ENCODE assay signal across 11 mouse cellular contexts in genomic region chr1:42917908-42918307, GRCm38 (mm10). TPM values are rescaled to one million over a fixed set of nuclear protein-coding genes. Genes with fewer than 3 reads are reported as not detected.
DNase-seq lines count a peak whose midpoint lies in the region; ATAC-seq and TF ChIP-seq lines count a peak whose summit lies in the region.
"Had no signal": no experiment of that assay in that cellular context is flagged by ENCODE, and none has a peak within 500 bp of the region (broad histone marks: within the 10 kb centered on the region; RNA-seq: fewer than 3 reads in every experiment).

No protein-coding gene starts in this region.

- no peak for DNase-seq in intestine, embryonic 14.5 days (ENCODE audit: low spot score)
- peak; percentile 12 for DNase-seq in MEL (ENCODE audit: low read depth, low spot score)
- DNase-seq in embryonic facial prominence, embryonic 10.5 days (ENCODE audit: low spot score) = peak; percentile 70
- DNase-seq in mesoderm, embryonic 11.5 days (ENCODE audit: low read depth, low spot score) = peak; percentile 70
- no peak for DNase-seq in ovary, postnatal 36 days (ENCODE audit: low spot score)
- DNase-seq in layer of hippocampus, adult 11-12 months (ENCODE audit: low spot score) = no peak
- no peak for DNase-seq in urinary bladder, postnatal 14 days (ENCODE audit: low spot score)
- DNase-seq: cerebellum, adult 9-10 months; kidney, adult 18-20 months; liver, embryonic 13.5 days had no signal

- H3K9ac ChIP-seq in intestine, embryonic 14.5 days (ENCODE audit: low read length) = no peak overlapping the region
- no peak overlapping the region for H3K9ac ChIP-seq in intestine, embryonic 16.5 days (ENCODE audit: low read depth, low read length)
- H3K9ac ChIP-seq in MEL (ENCODE audit: control insufficient read depth, low read depth, low read length, poor library complexity, severe bottlenecking) = no peak overlapping the region
- H3K9ac ChIP-seq: liver, embryonic 13.5 days had no signal

- no peak for TF ChIP-seq RAD21 in MEL (IDR thresholded peaks at IDR 0.05; ENCODE audit: low read depth, low read length)

- no peaks in the 10 kb centered on the region for H3K36me3 ChIP-seq in intestine, embryonic 14.5 days (ENCODE audit: control insufficient read depth, insufficient read depth, low read length)
- H3K36me3 ChIP-seq in intestine, embryonic 16.5 days (ENCODE audit: control insufficient read depth, insufficient read depth, low read length) = no peaks in the 10 kb centered on the region
- no peaks in the 10 kb centered on the region for H3K36me3 ChIP-seq in MEL (ENCODE audit: control insufficient read depth in 1 of 2, insufficient read depth in 2 of 2, low read length in 2 of 2)
- H3K36me3 ChIP-seq in embryonic facial prominence, embryonic 10.5 days (replicated peaks) = no peaks in the 10 kb centered on the region
- H3K36me3 ChIP-seq: liver, embryonic 13.5 days had no signal

- peak overlapping the region; percentile 4; the same call in 1 of the 2 replicates for H3K4me2 ChIP-seq in intestine, embryonic 14.5 days (ENCODE audit: low read length)
- H3K4me2 ChIP-seq in intestine, embryonic 16.5 days (ENCODE audit: low read depth, low read length) = no peak overlapping the region
- H3K4me2 ChIP-seq: liver, embryonic 13.5 days had no signal

- H3K79me2 ChIP-seq in MEL (ENCODE audit: control insufficient read depth, insufficient read depth, low read length, poor library complexity) = no peaks in the 10 kb centered on the region

- TF ChIP-seq POLR2A in MEL (IDR thresholded peaks at IDR 0.05; ENCODE audit: control insufficient read depth in 1 of 2, insufficient read depth in 1 of 2, low read depth in 1 of 2, low read length in 2 of 2, poor library complexity in 1 of 2) = no peak

- no peaks in the 10 kb centered on the region for H3K27me3 ChIP-seq in intestine, embryonic 14.5 days (replicated peaks; ENCODE audit: control insufficient read depth, insufficient read depth, low read length)
- no peaks in the 10 kb centered on the region for H3K27me3 ChIP-seq in intestine, embryonic 16.5 days (replicated peaks; ENCODE audit: control insufficient read depth, insufficient read depth, low read length)
- no peaks in the 10 kb centered on the region for H3K27me3 ChIP-seq in MEL (ENCODE audit: control insufficient read depth in 1 of 2, insufficient read depth in 2 of 2, low read length in 2 of 2)
- H3K27me3 ChIP-seq in embryonic facial prominence, embryonic 10.5 days (replicated peaks; ENCODE audit: low read depth, poor library complexity, severe bottlenecking) = no peaks in the 10 kb centered on the region
- H3K27me3 ChIP-seq: liver, embryonic 13.5 days had no signal

- peak; percentile 43; the same call in 1 of the 2 replicates for ATAC-seq in intestine, embryonic 14.5 days (replicated peaks; ENCODE audit: low FRiP score, low TSS enrichment, low read depth)
- no peak for ATAC-seq in intestine, embryonic 16.5 days

- no peak overlapping the region for H3K4me3 ChIP-seq in intestine, embryonic 14.5 days (ENCODE audit: low read depth, low read length)
- H3K4me3 ChIP-seq in intestine, embryonic 16.5 days (ENCODE audit: low read length) = no peak overlapping the region
- no peak overlapping the region for H3K4me3 ChIP-seq in MEL (ENCODE audit: control insufficient read depth in 1 of 2, insufficient read depth in 1 of 2, low read depth in 2 of 2, low read length in 2 of 2)
- peak overlapping the region; percentile 31 for H3K4me3 ChIP-seq in embryonic facial prominence, embryonic 10.5 days
- H3K4me3 ChIP-seq: liver, embryonic 13.5 days had no signal

- TF ChIP-seq EP300 in MEL (IDR thresholded peaks at IDR 0.05; ENCODE audit: low read depth in 1 of 2, low read length in 2 of 2) = no peak

- no peaks in the 10 kb centered on the region for H3K9me3 ChIP-seq in intestine, embryonic 14.5 days (ENCODE audit: control insufficient read depth, low read length)
- H3K9me3 ChIP-seq in intestine, embryonic 16.5 days (ENCODE audit: control insufficient read depth, low read length) = no peaks in the 10 kb centered on the region
- H3K9me3 ChIP-seq in MEL (replicated peaks; ENCODE audit: insufficient read depth, low read length) = no peaks in the 10 kb centered on the region
- H3K9me3 ChIP-seq in embryonic facial prominence, embryonic 10.5 days = no peaks in the 10 kb centered on the region
- H3K9me3 ChIP-seq: liver, embryonic 13.5 days had no signal

- WGBS in intestine, embryonic 14.5 days = 9% methylated on average over 4 of the region's 4 CpGs
- WGBS in intestine, embryonic 16.5 days = 24% methylated on average over 4 of the region's 4 CpGs
- 11% methylated on average over 4 of the region's 4 CpGs for WGBS in embryonic facial prominence, embryonic 10.5 days

- no peak overlapping the region for H3K27ac ChIP-seq in intestine, embryonic 14.5 days (ENCODE audit: low read depth)
- H3K27ac ChIP-seq in intestine, embryonic 16.5 days (ENCODE audit: low read length) = no peak overlapping the region
- no peak overlapping the region for H3K27ac ChIP-seq in MEL (ENCODE audit: control insufficient read depth, low read depth, low read length)
- H3K27ac ChIP-seq in embryonic facial prominence, embryonic 10.5 days (replicated peaks) = no peak overlapping the region
- H3K27ac ChIP-seq: liver, embryonic 13.5 days had no signal

- no peaks in the 10 kb centered on the region for H3K4me1 ChIP-seq in intestine, embryonic 14.5 days (replicated peaks; ENCODE audit: control insufficient read depth, insufficient read depth, low read length)
- no peaks in the 10 kb centered on the region for H3K4me1 ChIP-seq in intestine, embryonic 16.5 days (ENCODE audit: control insufficient read depth, insufficient read depth, low read length)
- no peaks in the 10 kb centered on the region for H3K4me1 ChIP-seq in MEL (ENCODE audit: control insufficient read depth in 1 of 2, insufficient read depth in 2 of 2, low read length in 2 of 2)
- peaks cover 9% of the 10 kb centered on the region for H3K4me1 ChIP-seq in embryonic facial prominence, embryonic 10.5 days
- H3K4me1 ChIP-seq: liver, embryonic 13.5 days had no signal

- TF ChIP-seq CTCF in MEL (IDR thresholded peaks at IDR 0.05 in 2 of 3, conservative IDR thresholded peaks at IDR 0.05 in 1 of 3; ENCODE audit: control insufficient read depth in 1 of 3, insufficient read depth in 1 of 3, low read depth in 2 of 3, low read length in 3 of 3, poor library complexity in 1 of 3, severe bottlenecking in 1 of 3) = no peak

TF ChIP-seq in MEL, 35 proteins besides CTCF, POLR2A, EP300 and RAD21:
- no peak for TF ChIP-seq POLR2AphosphoS5 (IDR thresholded peaks at IDR 0.05; ENCODE audit: borderline replicate concordance, low read depth, low read length)
- no peak for TF ChIP-seq JUND (IDR thresholded peaks at IDR 0.05; ENCODE audit: low read depth, low read length)
- no peak for TF ChIP-seq TAL1 (IDR thresholded peaks at IDR 0.05; ENCODE audit: low read length)
- no peak for TF ChIP-seq CHD1 (IDR thresholded peaks at IDR 0.05; ENCODE audit: low read depth, low read length)
- no peak for TF ChIP-seq TBP (IDR thresholded peaks at IDR 0.05; ENCODE audit: low read depth, low read length)
- no peak for TF ChIP-seq ZKSCAN1 (IDR thresholded peaks at IDR 0.05; ENCODE audit: low read depth, low read length)
- TF ChIP-seq MYC (IDR thresholded peaks at IDR 0.05; ENCODE audit: low read depth, low read length) = no peak
- TF ChIP-seq MAFK (IDR thresholded peaks at IDR 0.05; ENCODE audit: borderline replicate concordance, low read depth, low read length) = no peak
- TF ChIP-seq CHD2 (IDR thresholded peaks at IDR 0.05; ENCODE audit: low read length) = no peak
- no peak for TF ChIP-seq NELFE (IDR thresholded peaks at IDR 0.05; ENCODE audit: low read depth, low read length)
- TF ChIP-seq GATA1 (IDR thresholded peaks at IDR 0.05; ENCODE audit: low read depth, low read length) = no peak
- no peak for TF ChIP-seq ETS1 (IDR thresholded peaks at IDR 0.05; ENCODE audit: low read depth, low read length)
- no peak for TF ChIP-seq SMC3 (IDR thresholded peaks at IDR 0.05; ENCODE audit: low read depth, low read length)
- no peak for TF ChIP-seq HCFC1 (IDR thresholded peaks at IDR 0.05; ENCODE audit: low read depth, low read length)
- TF ChIP-seq ELF1 (IDR thresholded peaks at IDR 0.05; ENCODE audit: low read depth, low read length) = no peak
- TF ChIP-seq USF2 (IDR thresholded peaks at IDR 0.05; ENCODE audit: borderline replicate concordance in 1 of 2, insufficient read depth in 1 of 2, low read depth in 1 of 2, low read length in 2 of 2) = no peak
- TF ChIP-seq KAT2A (conservative IDR thresholded peaks at IDR 0.05; ENCODE audit: low read depth, low read length) = no peak
- TF ChIP-seq ZNF384 (IDR thresholded peaks at IDR 0.05; ENCODE audit: low read depth, low read length) = no peak
- no peak for TF ChIP-seq MYB (IDR thresholded peaks at IDR 0.05; ENCODE audit: low read depth, low read length)
TF ChIP-seq in MEL: peak in this region for 0.

RNA-seq across cellular contexts. Expression of gene Gpr45, which starts 34.8 kb away (rescaled TPM):
- polyA plus RNA-seq in intestine, embryonic 14.5 days (2014; fragmentation: Nextera tagmentation; extraction: Ambion mirVana) = 6.4 and 7.0 TPM in 2 replicates
- 3.6 TPM in 2 replicates for polyA plus RNA-seq in intestine, embryonic 16.5 days (2015; fragmentation: Nextera tagmentation; extraction: Ambion mirVana)
- total RNA-seq in MEL (2012; rRNA removed) = not detected in 2 replicates
- not detected for polyA plus RNA-seq in MEL (2012; ENCODE audit: insufficient read depth in 1 of 2, insufficient read length in 2 of 2, low read depth in 1 of 2, low replicate concordance in 2 of 2, missing spikeins in 1 of 2)
- polyA plus RNA-seq in embryonic facial prominence, embryonic 10.5 days (2016; fragmentation: Nextera tagmentation; extraction: Ambion mirVana) = 13.1 and 14.7 TPM in 2 replicates

Comparison
In these comparisons a context has a peak if more than half of its experiments do, and no peak if none do; other contexts are left out.
1. DNase-seq: peak in MEL (single experiment), embryonic facial prominence, embryonic 10.5 days (single experiment) and mesoderm, embryonic 11.5 days (single experiment); none in intestine, embryonic 14.5 days (single experiment), ovary, postnatal 36 days (single experiment), layer of hippocampus, adult 11-12 months (single experiment) and urinary bladder, postnatal 14 days (single experiment).